Mouse (Mus musculus) testis, adult 2 months (tissue): Measurements from ENCODE around the gene Fbxl4. TPM values are rescaled to one million over a fixed set of nuclear protein-coding genes. Genes with fewer than 3 reads are reported as not detected.

ENCODE experiments used
- H3K27ac ChIP-seq: fragments of 200-500 bp; 2 replicates; pipeline ENCODE4 v1.5.1; 2012; ENCODE audit warnings: low read depth, low read length; ENCODE audit not compliant: control insufficient read depth, insufficient read depth
- H3K27me3 ChIP-seq: fragments of 200-500 bp; 2 replicates; pipeline ENCODE4 v1.6.1; 2012; ENCODE audit warnings: mild to moderate bottlenecking, low read length, moderate library complexity; ENCODE audit not compliant: control insufficient read depth, insufficient read depth
- H3K36me3 ChIP-seq: fragments of 200-500 bp; 2 replicates; pipeline ENCODE4 v1.6.1; 2012; ENCODE audit warnings: mild to moderate bottlenecking, low read length; ENCODE audit not compliant: control insufficient read depth, insufficient read depth
- H3K4me1 ChIP-seq: fragments of 200-500 bp; 2 replicates; pipeline ENCODE4 v1.6.1; 2012; ENCODE audit warnings: low read length; ENCODE audit not compliant: control insufficient read depth, insufficient read depth
- H3K4me3 ChIP-seq: fragments of 200-500 bp; 2 replicates; pipeline ENCODE4 v1.5.1; 2012; ENCODE audit warnings: low read depth, mild to moderate bottlenecking, low read length, moderate library complexity, mixed read lengths; ENCODE audit not compliant: control insufficient read depth
- CTCF ChIP-seq: fragments of 200-500 bp; IDR thresholded peaks from 2 replicates; pipeline ENCODE4 v1.5.1; 2012; ENCODE audit warnings: low read depth, mild to moderate bottlenecking, inconsistent platforms, low read length, moderate library complexity; ENCODE audit not compliant: control insufficient read depth, insufficient read depth, insufficient replicate concordance
- POLR2A ChIP-seq: fragments of 200-500 bp; IDR thresholded peaks from 2 replicates; pipeline ENCODE4 v1.6.1; 2012; ENCODE audit warnings: low read depth, mild to moderate bottlenecking, inconsistent platforms, low read length, moderate library complexity; ENCODE audit not compliant: control insufficient read depth
- polyA plus RNA-seq: library from polyadenylated mRNA; depleted of rRNA; stranded (reverse); fragments of >200 nt; gene quantifications from 2 replicates; pipeline ENCODE4 v1.2.3, GENCODE M21; 2012

Fbxl4 gene
- polyA plus RNA-seq, 1 experiment = 4.2 TPM

GRCm38 (mm10) chr4:22397003-22397402 lies 39.7 kb downstream of the Fbxl4 start:
- no peaks in the 10 kb centered on the region for H3K27me3 ChIP-seq
- H3K4me1 ChIP-seq = no peaks in the 10 kb centered on the region
- TF ChIP-seq POLR2A = no peak
- TF ChIP-seq CTCF = no peak
- no peaks in the 10 kb centered on the region for H3K36me3 ChIP-seq
- no peak overlapping the region for H3K4me3 ChIP-seq
- no peak overlapping the region for H3K27ac ChIP-seq

GRCm38 (mm10) chr4:22402032-22402431 lies 44.7 kb downstream of the Fbxl4 start:
- Histone ChIP-seq H3K4me3 (no peak overlapping the region), H3K36me3 (no peaks in the 10 kb centered on the region), H3K27me3 (no peaks in the 10 kb centered on the region), H3K27ac (no peak overlapping the region), H3K4me1 (no peaks in the 10 kb centered on the region)
- no peak for TF ChIP-seq CTCF
- TF ChIP-seq POLR2A = no peak

- Histone ChIP-seq H3K4me3 (no peak overlapping the region), H3K4me1 (no peaks in the 10 kb centered on the region), H3K36me3 (no peaks in the 10 kb centered on the region), H3K27ac (no peak overlapping the region), H3K27me3 (no peaks in the 10 kb centered on the region)
- TF ChIP-seq CTCF (no peak), POLR2A (no peak)
Observed at GRCm38 (mm10) chr4:22402930-22403329, 45.6 kb downstream of the Fbxl4 start.

GRCm38 (mm10) chr4:22420627-22421026 lies 63.3 kb downstream of the Fbxl4 start:
- Histone ChIP-seq H3K4me3 (no peak overlapping the region), H3K27ac (no peak overlapping the region), H3K27me3 (no peaks in the 10 kb centered on the region), H3K36me3 (no peaks in the 10 kb centered on the region), H3K4me1 (no peaks in the 10 kb centered on the region)
- no peak for TF ChIP-seq POLR2A
- no peak for TF ChIP-seq CTCF

GRCm38 (mm10) chr4:22422400-22422799 lies 65.1 kb downstream of the Fbxl4 start:
- no peaks in the 10 kb centered on the region for H3K36me3 ChIP-seq
- no peaks in the 10 kb centered on the region for H3K4me1 ChIP-seq
- TF ChIP-seq CTCF = no peak
- no peak overlapping the region for H3K4me3 ChIP-seq
- no peaks in the 10 kb centered on the region for H3K27me3 ChIP-seq
- no peak overlapping the region for H3K27ac ChIP-seq

GRCm38 (mm10) chr4:22428150-22428549 lies 70.8 kb downstream of the Fbxl4 start:
- no peak overlapping the region for H3K27ac ChIP-seq
- H3K36me3 ChIP-seq = no peaks in the 10 kb centered on the region
- TF ChIP-seq POLR2A (no peak), CTCF (no peak)
- no peaks in the 10 kb centered on the region for H3K27me3 ChIP-seq
- no peaks in the 10 kb centered on the region for H3K4me1 ChIP-seq
- H3K4me3 ChIP-seq = no peak overlapping the region

GRCm38 (mm10) chr4:22469575-22469974 lies 112.2 kb downstream of the Fbxl4 start:
- Histone ChIP-seq H3K27me3 (no peaks in the 10 kb centered on the region), H3K36me3 (no peaks in the 10 kb centered on the region), H3K27ac (no peak overlapping the region), H3K4me1 (no peaks in the 10 kb centered on the region), H3K4me3 (no peak overlapping the region)
- TF ChIP-seq CTCF = no peak
- no peak for TF ChIP-seq POLR2A

- Histone ChIP-seq H3K36me3 (no peaks in the 10 kb centered on the region), H3K27ac (no peak overlapping the region), H3K27me3 (peaks cover 5% of the 10 kb centered on the region; the same call in 1 of the 2 replicates), H3K4me1 (peaks cover 4% of the 10 kb centered on the region), H3K4me3 (no peak overlapping the region; the same call in 1 of the 2 replicates)
- TF ChIP-seq CTCF = no peak
Observed at GRCm38 (mm10) chr4:22476967-22477710, 119.8 kb downstream of the Fbxl4 start.
